Mouse (Mus musculus): ENCODE measurements around the gene Ssbp2. TPM values are rescaled to one million over a fixed set of nuclear protein-coding genes. Genes with fewer than 3 reads are reported as not detected.
A peak's percentile ranks its signal among the peaks of the same experiment; 100 is the strongest.

Gene Ssbp2
- total RNA-seq, 2 experiments from 2014 or later, result 37.5 to 44.4 TPM

DNA sequence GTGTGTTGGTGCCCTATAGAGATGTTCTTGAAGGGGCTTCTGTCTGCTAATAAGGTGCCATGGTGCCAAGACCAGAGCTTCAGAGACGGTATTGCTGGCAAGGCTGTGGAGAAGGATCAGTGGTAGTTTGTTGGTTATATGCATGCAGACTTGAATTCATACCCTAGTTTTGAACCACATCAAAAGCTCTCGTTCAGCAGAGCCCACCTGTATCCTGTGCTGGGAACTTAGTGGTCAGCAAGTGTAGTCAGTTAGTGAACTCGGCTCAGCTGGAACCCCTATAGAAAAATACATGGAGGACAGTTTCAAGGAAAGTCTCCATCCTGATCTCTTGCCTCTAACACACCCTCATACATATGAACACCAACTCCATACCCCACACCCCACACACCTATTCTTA lies 69.7 kb downstream of the Ssbp2 start:
- DNase-seq, result no peak

DNA sequence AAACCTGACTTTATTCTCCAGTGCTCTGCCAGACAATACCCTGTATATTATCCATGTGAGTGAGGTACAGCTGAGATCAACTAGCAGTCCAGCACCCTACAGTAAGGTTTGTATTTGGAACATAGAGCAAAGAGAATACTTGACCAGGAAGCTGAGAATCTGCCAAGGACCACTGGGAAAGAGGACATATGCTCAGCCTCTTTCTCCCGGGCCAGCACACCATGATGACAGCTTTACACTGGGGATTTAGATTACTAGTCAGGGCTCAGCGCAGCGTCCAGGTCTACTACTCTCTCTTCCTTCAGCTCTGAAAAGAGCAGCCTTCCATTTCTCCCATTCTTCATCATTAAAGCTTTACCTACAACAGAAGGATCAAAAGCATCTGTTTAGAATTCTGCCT lies 76.6 kb downstream of the Ssbp2 start:
- no peak for DNase-seq

DNA sequence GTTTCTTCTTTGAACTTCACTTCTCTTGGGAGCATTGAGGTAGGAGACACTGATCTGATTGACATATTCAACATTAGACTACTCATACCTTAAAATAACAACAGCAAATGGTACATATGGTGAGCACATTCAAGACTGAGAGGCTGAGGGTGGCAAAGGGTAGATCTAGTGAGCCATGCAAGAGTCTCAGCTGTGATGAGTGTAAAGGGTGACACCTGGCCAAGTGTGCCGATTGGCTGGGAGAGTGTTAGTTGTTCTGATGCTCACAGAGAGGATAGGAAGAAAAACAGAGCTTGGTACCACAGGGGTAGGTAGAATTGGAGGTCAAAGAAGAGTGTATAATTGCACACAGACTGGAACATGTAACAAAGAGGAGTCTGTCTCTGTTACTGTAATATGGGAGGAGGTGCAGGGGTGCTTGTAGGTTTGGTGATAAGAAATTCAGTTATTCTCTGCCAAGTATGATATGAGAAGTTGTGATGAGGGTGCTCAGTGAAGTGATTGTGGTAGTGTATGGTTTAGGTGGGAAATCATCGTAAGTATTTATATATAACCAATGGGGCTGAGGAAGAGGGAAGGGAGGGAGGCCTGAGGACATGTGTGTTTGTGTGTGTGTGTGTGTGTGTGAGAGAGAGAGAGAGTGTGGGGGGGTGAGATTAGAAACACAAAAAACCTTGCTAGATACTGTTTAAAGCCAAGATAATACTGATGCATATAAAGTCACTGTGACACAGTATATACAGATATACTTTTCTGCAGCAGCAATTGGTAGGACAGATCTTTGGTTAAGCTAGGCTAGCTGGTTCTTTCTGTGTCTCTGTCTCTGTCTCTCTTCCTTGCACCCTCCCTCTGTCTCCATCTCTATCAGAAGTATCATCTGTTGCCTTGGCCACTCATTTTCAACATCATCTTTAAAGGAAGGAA lies 80.3 kb downstream of the Ssbp2 start:
- DNase-seq, result no peak

DNA sequence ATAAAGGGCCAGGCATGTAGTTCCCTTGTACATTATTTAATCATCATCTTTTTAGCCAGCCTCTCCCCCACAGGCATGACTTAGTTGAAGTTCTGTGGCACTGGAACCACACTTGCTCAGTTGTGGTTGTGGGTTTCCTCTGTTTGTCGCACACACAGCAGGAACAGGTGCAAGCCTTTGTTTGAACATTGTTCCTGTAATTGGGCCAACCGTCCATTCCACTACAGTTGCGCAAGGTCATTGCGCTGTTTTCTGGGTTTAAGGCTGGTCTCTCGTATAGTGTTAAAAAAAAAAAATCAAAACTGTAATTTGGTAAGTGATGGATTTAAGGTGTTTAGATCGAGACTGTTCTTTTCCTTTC lies 81.0 kb downstream of the Ssbp2 start:
- no peak for DNase-seq

DNA sequence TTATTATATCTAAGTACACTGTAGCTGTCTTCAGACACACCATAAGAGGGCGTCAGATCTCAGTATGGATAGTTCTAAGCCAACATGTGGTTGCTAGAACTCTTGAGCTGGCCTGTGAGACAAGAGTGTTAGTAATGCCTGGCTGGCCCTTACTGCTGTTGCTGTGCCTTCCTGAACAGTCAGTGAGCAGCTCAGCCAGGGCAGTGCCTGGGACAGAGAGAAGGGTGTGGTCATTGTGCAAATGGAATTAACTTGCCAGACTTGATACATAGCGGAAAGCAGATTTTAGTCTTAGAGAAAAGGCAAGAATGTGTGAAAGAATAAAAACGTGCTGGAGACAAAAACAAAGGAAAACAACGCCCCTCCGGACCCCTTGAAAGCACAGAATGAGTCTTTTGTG lies 83.5 kb downstream of the Ssbp2 start:
- no peak for DNase-seq

DNA sequence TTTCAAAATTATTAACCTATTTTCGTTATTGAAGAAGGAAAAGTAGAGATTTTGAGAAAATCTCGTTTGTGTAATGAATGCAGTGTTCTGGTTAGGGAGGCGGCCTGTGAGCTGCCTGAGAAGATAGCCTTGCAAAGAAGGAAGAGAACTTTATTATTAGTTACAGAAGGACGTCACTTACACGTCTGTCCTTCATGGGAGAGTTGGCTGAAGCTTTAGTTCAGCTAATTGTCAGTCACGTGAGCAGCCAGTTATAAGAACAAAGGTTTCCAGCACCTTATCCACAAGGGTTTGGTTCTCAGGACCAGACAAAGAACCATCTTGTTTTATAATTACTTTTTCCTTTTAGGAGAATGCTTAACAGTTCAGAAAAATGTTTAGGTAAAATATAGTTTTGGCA lies 104.0 kb downstream of the Ssbp2 start:
- DNase-seq, result peak; percentile 36 to 50

DNA sequence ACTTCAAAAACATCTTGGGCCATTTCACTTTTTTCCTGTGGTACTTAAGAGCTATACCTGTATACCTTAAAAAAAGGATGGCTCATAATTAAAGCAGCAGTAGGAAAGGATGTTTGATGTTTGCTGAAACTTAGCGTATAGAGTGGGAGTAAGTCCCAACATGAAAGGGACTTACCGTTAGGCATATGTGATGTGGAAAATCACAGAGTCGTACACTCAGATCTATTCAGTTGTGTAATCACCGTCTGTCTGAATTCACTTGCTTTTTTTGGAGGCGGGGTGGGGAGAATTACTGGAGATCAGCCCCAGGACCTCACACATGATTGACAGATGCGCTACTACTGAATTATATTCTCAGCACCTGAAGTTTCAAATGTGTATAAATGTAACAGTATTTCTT lies 104.7 kb downstream of the Ssbp2 start:
- no peak for DNase-seq

DNA sequence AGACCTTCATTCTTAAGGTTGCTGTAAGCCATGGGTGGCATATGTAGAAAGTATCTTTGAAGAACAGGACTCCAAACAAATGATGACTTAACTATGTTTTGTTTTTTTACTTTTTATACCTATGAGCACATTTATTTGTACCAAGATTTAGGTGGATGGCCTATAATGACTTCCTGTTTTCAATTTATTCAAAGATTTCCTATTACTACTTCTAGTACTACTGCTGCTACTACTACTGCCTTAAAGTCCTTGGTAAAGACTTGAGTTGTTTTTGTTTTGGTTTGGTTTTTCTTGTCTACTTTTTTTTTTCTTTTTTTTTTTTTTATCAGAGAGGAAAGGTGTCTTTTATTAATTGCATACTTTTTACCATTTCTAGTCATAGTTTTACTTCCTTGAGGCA lies 121.4 kb downstream of the Ssbp2 start:
- no peak for DNase-seq

DNA sequence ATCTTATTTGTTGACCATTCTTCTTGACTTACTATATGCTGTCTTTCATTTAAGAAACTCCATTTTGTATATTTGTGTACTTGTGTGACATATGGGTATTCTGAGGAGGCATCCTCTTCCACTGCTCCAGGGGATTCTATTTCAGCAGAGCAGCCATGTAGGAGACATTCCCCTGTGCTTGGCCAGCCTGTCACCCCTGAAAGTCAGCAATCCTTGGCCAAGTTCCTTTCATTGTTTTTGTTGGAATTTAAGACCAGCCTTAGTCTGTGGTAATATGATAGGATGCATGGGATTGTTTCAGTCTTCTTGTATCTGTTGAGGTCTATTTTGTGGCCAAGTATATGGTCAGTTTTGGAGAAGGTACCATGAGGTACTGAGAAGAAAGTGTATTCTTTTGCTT lies 122.1 kb downstream of the Ssbp2 start:
- DNase-seq, result no peak

DNA sequence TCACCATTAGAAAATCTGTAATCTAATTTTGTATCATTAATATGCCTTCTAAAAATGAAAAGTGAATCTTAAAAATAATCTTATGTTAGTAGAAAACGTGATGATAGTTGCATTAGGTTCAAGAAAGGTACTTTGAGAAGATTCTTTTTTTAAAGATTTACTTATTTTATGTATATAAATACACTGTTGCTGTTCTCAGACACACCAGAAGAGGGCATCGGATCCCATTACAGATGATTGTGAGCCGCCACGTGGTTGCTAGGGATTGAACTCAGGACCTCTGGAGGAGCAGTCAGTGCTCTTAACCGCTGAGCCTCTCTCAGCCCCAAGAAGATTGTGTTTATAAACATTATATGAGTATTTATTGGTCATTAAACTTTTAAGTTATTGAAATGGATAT lies 126.3 kb downstream of the Ssbp2 start:
- DNase-seq, result no peak

DNA sequence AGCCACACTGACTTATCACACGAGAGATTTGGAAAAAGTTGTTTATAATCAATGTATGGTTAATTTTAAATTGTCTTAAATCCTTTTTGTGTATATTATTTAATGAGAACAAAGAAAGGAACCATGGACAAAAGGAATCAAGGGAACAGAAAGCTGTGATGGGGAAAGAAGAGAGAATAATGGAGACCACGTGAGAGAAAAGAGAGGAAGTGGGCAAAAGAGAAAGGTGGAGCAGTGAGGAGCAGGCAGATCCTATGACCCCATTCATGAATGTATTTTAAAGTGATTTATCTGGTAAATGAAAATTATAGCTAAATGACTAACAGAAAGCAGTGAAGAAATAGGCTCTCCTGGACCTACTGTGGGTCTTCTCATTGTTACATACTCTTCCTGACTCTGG lies 128.4 kb downstream of the Ssbp2 start:
- no peak for DNase-seq

DNA sequence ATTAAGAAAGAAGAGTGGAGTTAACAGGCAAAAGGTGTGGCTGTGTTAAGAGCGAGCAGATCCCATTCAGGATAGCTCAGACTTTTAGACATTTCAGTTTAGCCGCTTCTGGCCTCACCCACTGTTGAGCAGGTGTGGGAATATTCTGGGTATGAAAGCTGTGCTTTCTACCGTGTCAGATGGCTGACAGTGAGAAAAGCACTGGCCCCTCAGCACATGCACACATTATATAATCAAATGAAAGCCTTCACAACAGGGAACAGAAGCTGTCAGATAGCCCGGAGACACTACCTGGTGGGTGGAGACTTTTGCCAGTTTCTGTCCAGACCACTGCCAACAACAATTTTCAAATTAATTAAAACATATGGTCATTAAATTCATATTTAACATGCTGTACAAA lies 131.8 kb downstream of the Ssbp2 start:
- DNase-seq, result no peak

DNA sequence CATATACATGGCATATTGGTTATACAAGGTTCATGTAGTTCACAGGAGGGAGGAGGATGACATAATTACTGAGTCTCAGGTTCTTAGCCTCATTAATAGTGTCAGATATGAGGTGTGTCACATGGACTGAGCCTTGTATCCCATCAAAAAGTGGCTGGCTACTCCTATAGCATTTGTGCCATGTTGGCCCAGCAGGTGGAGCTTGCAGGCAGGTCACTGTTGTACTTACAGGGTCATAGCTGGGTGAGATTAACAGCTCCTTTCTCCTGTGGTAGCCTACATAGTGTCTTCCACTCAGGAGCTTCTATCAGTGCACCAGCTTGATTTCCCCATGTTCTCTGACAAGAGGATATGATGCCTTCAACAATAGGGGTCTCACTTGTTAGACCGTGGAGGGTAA lies 135.2 kb downstream of the Ssbp2 start:
- DNase-seq, result no peak

DNA sequence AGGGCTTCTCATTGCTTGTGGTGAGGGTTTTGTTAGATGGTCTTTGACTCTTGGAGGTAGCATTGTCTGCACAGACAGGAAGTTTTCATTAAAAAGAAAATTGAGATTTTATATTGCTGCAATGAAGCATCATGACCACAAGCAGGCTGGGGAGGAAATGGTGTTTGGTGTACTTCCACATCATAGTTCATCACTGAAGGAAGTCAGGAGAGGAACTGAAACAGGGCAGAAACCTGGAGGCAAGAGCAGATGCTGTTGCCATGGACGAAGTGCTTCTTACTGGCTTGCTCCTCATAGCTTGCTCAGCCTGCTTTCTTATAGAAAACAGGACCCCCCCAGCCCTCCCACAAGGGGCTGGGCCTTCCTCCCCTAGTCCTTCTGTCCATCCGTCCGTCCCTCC lies 139.5 kb downstream of the Ssbp2 start:
- DNase-seq, result no peak

DNA sequence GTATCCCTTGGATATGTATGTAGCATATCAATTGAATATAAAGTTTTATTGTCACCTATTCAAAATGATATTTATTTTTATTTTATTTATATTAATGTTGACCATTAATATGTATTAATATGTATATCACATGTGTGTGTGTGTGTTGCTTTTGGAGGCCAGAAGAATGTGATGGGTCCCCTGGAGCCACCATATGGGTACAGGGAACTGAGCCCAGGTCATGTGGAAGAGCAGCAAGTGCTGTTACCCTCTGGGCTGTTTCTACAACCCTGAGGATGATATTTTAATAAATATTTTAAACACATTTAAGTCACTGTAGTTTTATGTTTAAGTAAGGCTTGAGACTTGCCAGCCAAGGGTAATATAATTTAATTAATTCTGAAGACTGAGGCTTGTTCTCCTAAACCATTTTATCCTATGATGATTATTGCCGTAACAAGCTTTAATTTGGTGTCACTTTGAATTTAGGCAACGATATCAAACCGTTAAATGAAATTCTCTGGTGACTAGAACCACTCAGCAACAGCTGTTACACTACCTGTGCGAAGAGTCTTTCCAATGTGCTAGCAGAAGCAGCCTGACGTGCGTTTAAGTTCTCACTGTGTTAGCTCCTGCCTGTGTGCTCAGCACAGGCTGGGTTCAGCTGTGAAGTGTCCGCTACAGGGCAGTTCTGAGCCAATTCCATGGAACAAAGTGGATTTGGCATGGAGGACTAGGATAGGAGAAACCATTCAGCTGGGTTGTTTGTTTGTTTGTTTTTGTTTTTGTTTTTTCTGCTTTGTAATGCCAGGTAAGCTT lies 145.2 kb downstream of the Ssbp2 start:
- DNase-seq, result no peak

DNA sequence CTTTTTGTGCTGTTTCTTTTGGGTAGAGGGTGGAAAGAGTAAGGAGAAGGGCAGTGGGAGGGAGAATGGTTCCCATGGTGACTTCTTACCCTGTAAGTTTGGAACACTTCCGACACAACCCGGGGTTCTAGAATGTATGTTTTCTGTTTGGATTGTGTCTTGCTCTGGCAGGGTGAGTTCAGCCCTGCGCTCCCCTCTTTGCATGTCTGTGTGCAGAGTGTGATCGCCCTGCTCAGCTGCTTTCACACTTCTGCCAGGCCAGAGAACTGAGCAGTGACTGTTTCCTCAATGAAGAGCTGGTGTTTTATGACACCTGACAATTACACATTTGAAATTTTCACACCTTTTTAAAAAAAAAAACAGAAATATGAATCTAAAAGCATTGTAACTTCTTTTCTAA lies 150.5 kb downstream of the Ssbp2 start:
- DNase-seq, result no peak

DNA sequence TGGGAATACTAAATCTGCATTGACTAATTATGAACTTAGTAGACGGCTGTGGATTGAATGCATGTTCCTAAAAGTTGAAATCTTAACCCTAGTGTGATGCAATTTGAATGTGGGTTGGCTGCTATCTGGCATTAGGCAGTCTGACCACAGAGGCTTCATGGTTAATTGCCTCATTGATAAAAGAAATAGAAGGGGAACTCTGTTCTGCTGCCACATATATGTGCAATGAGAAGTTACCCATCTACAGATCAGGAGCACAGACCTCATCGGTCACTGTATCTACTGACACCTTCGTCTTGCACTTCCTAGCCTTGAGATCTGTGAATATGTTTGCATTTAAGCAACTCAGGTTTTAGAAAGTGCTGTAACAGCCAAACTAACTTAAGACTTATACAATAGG lies 151.8 kb downstream of the Ssbp2 start:
- no peak for DNase-seq

DNA sequence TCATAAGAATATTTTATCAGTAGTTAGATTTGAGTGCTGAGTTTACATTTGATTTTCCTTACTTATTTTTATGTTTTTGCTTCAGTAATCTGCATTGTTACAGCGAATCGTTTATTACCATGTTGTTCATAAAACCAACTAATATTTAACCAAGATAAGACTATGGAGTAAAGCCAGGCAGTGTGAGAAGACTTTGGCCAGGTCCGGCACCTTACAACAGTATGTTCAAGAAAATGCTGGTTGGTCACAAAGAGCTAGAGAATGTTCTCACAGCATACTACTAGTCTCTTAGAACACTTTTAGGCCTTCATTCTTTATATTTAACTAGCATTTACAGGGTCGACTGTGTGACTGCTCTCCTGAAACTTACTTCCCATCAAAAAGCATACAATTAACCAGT lies 152.5 kb downstream of the Ssbp2 start:
- DNase-seq, result no peak

DNA sequence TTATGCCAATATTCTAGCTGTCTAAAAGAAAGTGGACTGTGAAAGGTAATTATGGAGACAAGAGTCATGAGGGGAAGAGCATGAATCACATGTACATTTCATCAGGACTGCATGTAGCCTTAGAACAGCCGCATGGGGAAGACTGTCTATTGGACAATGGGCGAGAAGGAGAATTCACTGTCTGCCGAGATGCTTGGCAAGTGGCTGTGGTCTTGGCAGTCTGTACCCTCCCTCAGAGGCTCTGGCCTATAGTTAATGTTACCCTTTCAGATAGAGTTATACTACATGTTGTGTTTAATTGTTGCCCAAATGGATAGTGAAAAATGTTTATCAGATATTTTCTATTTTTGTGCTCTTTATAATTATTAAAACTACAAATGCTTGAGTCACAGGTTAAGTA lies 156.0 kb downstream of the Ssbp2 start:
- no peak for DNase-seq

DNA sequence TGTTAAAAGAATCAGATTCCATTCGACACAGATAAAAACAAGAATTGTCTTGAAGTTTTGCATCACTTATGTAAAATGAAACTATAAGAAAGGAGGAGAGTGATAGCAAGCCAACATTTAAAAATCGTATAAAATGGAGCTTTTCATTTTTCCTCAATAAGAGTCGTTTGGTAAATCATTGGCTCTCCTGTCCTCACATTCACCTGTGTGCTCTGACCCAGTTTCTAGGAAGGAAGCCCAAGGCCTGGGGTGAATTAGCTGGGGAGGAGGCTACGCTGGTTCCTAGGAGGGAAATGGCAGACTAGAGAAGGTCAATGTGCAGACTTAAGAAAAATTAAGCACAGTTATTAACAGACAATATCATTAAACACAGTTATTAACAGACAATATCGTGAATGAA lies 156.8 kb downstream of the Ssbp2 start:
- no peak for DNase-seq

DNA sequence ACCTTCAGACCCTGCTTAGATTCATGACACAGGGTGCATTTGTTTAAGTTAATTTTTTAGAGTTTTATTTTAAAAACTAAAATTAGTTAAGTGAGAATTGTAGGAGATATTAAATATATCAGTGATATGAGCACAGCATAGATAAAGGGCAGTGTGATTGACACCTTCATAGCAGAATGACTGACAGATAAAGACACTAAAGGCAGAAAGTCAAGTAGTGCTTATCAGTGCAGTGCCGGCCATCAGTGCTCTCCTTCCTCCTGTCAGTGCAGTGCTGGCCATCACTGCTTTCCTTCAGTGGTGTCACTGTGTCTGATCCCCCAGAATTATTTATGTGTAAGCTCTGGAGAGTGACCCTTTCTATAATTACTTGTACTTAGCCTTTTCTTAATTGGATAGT lies 159.3 kb downstream of the Ssbp2 start:
- DNase-seq, result no peak

DNA sequence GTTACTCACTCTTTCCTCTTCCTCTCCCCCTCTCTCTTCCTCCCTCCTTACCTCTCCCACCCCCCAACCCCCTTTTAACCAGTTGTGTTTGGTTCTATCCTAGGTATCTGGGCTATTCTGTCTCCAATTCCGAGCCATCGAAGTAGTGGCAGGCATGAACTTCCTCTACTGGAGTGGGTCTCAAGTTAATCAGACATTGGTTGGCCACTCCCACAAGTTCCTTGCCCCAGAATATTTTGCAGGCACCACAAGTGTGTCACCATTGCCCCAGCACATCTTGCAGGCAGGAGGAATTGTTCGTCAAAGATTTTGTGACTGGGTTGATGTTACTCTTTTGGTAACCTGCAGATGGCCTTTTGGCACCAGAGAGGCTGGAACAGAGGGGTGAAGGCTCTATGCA lies 160.5 kb downstream of the Ssbp2 start:
- DNase-seq, result no peak

DNA sequence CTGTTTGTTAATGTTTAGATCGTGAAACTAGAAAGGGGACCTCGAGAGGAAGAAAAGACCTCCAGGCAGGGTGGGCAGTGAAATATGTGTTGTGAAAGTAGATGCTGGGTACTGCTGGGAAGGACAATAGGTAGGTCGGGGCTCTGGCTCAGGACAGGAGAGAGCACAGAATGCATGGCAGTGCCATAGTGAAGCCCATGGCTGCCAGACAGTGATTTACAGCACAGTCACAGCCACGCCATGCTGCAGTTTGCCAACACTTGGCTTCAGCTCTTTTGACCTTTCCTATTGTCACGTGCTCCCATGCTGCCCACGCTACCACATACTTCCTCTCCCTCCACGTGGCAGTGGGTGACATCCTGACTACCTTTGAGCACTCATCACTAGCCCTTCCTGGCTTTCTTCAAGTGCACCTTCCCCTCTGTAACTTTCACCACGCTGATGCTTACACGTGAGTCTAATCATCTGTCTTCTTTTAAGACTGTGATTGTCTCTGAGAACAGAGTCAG lies 171.3 kb downstream of the Ssbp2 start:
- no peak for DNase-seq

DNA sequence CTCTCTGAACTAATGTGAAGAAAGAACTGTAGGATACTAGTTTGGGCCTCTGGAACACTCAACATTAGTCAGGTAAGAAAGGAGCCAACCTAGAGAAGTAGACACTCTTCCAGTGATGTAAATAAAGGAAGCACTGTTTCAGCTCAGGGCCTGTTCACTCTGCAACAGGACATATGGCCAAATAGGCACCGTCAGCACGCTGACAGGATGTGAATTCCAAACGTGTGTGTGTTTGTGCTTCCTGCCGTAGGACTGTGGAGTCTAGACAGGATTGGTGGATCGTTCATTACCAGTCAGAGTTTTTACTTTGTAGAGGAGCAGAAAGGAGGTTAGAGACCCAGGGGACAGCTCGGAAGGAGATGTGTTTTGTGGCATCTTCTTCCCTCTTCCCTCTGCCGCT lies 174.0 kb downstream of the Ssbp2 start:
- no peak for DNase-seq

Data from heart, adult 18-20 months (tissue).